Mouse (Mus musculus) embryonic facial prominence, embryonic 14.5 days (tissue): Measurements from ENCODE around the gene Mipep. TPM values are rescaled to one million over a fixed set of nuclear protein-coding genes. Genes with fewer than 3 reads are reported as not detected.
A peak's percentile ranks its signal among the peaks of the same experiment; 100 is the strongest.

Experiments
- ATAC-seq: fragments of 200-750 bp; cut with Nextera tagmentation; 2 replicates; pipeline ENCODE4 v1.8.0; 2017; ENCODE audit warnings: low read depth, moderate number of reproducible peaks, moderate TSS enrichment
- DNase-seq: peaks from one replicate; pipeline ENCODE4 v3.0.0-alpha.2; 2015; ENCODE audit warnings: low spot score
- H3K27ac ChIP-seq: fragments of 300-500 bp; sonication (generic); replicated peaks from 2 replicates; pipeline ENCODE4 v1.5.1; 2014; ENCODE audit warnings: low read depth, mild to moderate bottlenecking, low read length, moderate library complexity
- H3K27me3 ChIP-seq: fragments of 300-500 bp; sonication (generic); replicated peaks from 2 replicates; pipeline ENCODE4 v1.6.1; 2014; ENCODE audit warnings: low read length; ENCODE audit not compliant: control insufficient read depth, insufficient read depth
- H3K36me3 ChIP-seq: fragments of 300-500 bp; sonication (generic); 2 replicates; pipeline ENCODE4 v1.6.1; 2014; ENCODE audit warnings: low read length, mixed read lengths; ENCODE audit not compliant: control insufficient read depth, insufficient read depth
- H3K4me1 ChIP-seq: fragments of 300-500 bp; sonication (generic); 2 replicates; pipeline ENCODE4 v1.6.1; 2014; ENCODE audit warnings: antibody characterized with exemption, low read length; ENCODE audit not compliant: control insufficient read depth, insufficient read depth
- H3K4me2 ChIP-seq: fragments of 300-500 bp; sonication (generic); 2 replicates; pipeline ENCODE4 v1.6.1; 2014; ENCODE audit warnings: low read depth, mild to moderate bottlenecking, low read length, moderate library complexity, mixed read lengths
- H3K4me3 ChIP-seq: fragments of 300-500 bp; sonication (generic); 2 replicates; pipeline ENCODE4 v1.5.1; 2014; ENCODE audit warnings: low read depth, mild to moderate bottlenecking, low read length
- H3K9ac ChIP-seq: fragments of 300-500 bp; sonication (generic); 2 replicates; pipeline ENCODE4 v1.6.1; 2014; ENCODE audit warnings: low read depth, mild to moderate bottlenecking, low read length, moderate library complexity, mixed read lengths
- H3K9me3 ChIP-seq: fragments of 300-500 bp; sonication (generic); 2 replicates; pipeline ENCODE4 v1.6.1; 2016; ENCODE audit warnings: low read length; ENCODE audit not compliant: control insufficient read depth
- WGBS: fragments of 180-500 bp; shearing (Covaris S2); extraction: QIAGEN DNeasy Blood & Tissue Kit; methylation state at CpG from one replicate; pipeline ENCODE4 v1.1.7; 2014; 5-methylcytosine and 5-hydroxymethylcytosine counted together
- polyA plus RNA-seq: library from polyadenylated mRNA; unstranded; fragments of >200 nt; fragmentation: Nextera tagmentation; extraction: Ambion mirVana; gene quantifications from 2 replicates; pipeline ENCODE4 v1.2.1, GENCODE M21; 2014

Mipep gene
- polyA plus RNA-seq, 1 experiment from 2014 or later, result 23.5 TPM

DNA sequence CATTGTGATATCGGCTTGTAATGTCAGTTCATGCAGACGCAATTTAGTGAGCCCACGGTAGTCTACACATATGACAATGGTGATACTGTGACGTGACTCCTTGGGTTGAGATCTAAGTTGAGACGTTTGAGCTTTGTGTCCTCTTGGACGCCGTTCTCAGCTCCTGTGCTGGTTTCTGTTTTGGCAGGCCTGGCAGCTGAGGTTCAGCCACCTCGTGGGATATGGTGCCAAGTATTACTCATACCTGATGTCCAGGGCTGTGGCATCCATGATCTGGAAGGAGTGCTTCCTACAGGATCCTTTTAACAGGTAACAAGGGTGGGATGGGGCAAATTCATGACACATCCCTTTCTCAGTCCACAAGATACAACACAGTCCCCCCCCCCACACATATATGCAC, 87.5 kb downstream of the Mipep start:
- 90% methylated on average over 8 of the region's 8 CpGs for WGBS
- no peaks in the 10 kb centered on the region for H3K9me3 ChIP-seq
- H3K36me3 ChIP-seq, result peaks cover 13% of the 10 kb centered on the region; the same call in 1 of the 2 replicates
- H3K4me3 ChIP-seq, result no peak overlapping the region
- 0 out of 2 replicates have a peak, but pooled peaks cover under 1% of the 10 kb centered on the region for H3K4me1 ChIP-seq
- H3K4me2 ChIP-seq, result no peak overlapping the region
- H3K27ac ChIP-seq, result no peak overlapping the region
- DNase-seq (no peak), ATAC-seq (no peak)
- H3K27me3 ChIP-seq, result no peaks in the 10 kb centered on the region
- no peak overlapping the region for H3K9ac ChIP-seq

DNA sequence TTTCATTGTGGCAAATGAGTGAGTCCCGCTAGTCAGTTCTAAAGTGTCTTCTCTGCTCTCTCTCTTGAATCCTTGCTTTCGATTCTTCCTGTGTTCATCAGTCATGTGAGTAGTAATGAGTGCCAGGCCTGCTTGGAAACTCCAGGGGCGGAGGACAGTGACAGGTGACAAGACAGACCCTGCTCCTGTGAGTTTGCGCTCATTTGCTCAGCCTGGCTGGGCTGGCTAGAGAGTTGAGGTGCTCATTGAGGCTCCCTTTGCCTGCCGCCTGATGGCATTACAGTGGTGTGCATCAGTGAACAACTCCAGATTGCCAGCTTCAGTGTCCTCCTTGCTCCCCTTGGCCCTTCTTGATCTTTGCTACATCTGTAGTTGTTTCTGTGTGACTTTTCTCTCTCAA, 97.7 kb downstream of the Mipep start:
- no peak for DNase-seq
- WGBS, result 75% methylated on average over 5 of the region's 5 CpGs
- ATAC-seq, result no peak

DNA sequence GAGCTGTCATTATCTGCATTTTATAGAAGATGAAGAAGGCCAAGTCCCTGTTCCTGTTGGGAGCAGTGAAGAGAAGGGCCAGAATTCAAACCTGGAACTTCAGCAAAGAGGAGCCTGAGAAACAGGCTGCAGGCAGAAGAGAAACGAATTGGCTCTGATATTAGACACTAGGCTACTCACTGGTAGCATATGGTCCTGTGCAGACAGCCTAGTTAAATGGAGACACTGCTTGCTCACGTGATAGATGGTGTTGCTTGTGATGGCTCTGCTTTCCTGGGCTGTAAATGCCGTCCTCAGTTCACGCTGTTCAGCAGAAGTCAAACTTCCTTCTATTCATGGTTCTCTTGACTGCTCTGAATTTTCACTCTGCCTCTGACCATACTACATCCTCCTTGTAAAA, 98.3 kb downstream of the Mipep start:
- ATAC-seq (no peak), DNase-seq (no peak)
- H3K36me3 ChIP-seq, result peaks cover 9% of the 10 kb centered on the region; the same call in 1 of the 2 replicates
- no peak overlapping the region for H3K4me2 ChIP-seq
- no peak overlapping the region for H3K4me3 ChIP-seq
- H3K27me3 ChIP-seq, result no peaks in the 10 kb centered on the region
- H3K9ac ChIP-seq, result no peak overlapping the region
- no peaks in the 10 kb centered on the region for H3K4me1 ChIP-seq
- peaks cover 5% of the 10 kb centered on the region; the same call in 1 of the 2 replicates for H3K9me3 ChIP-seq
- WGBS, result 76% methylated on average over 4 of the region's 4 CpGs
- H3K27ac ChIP-seq, result no peak overlapping the region

More for the DNA sequence above, 97.7 kb downstream of the Mipep start:
- Histone ChIP-seq H3K9me3 (peaks cover 5% of the 10 kb centered on the region; the same call in 1 of the 2 replicates), H3K36me3 (peaks cover 9% of the 10 kb centered on the region; the same call in 1 of the 2 replicates), H3K27ac (no peak overlapping the region), H3K4me3 (no peak overlapping the region), H3K27me3 (no peaks in the 10 kb centered on the region), H3K4me1 (no peaks in the 10 kb centered on the region), H3K4me2 (no peak overlapping the region), H3K9ac (no peak overlapping the region)

DNA sequence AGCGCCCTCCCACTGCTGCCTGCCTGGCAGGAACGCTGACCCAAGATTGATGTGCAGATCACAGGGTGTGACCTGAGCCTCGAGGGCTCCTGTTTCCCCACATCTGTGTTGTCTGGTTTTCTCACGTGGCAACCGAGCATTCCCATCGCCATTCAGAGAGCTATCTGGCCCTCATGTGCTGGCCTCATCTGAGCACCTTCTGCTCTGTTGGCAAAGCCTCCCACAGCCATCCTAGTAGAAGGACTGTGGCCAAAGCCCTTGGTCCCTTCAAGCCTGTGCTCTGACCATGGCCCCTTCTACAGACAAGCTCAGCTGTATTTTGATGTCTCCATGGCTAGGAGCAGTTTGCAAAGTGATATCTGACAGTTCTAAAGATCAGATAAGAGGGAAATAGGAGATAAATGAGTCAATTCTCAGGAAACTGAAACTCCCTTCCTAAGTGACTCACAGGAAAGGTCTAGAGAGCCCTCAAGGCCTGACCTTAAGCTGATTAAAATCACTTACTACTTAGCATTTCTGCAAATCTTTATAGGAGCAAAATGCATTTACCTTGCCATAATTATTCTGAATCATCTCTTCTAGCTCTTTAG, 101.1 kb downstream of the Mipep start:
- WGBS, result 44% methylated on average over 6 of the region's 6 CpGs
- peaks cover 5% of the 10 kb centered on the region; the same call in 1 of the 2 replicates for H3K9me3 ChIP-seq
- no peaks in the 10 kb centered on the region for H3K27me3 ChIP-seq
- DNase-seq, result no peak
- ATAC-seq, result no peak
- no peaks in the 10 kb centered on the region for H3K4me1 ChIP-seq
- no peak overlapping the region for H3K4me2 ChIP-seq
- H3K4me3 ChIP-seq, result no peak overlapping the region
- peaks cover 14% of the 10 kb centered on the region; the same call in 1 of the 2 replicates for H3K36me3 ChIP-seq
- H3K27ac ChIP-seq, result no peak overlapping the region
- no peak overlapping the region for H3K9ac ChIP-seq

DNA sequence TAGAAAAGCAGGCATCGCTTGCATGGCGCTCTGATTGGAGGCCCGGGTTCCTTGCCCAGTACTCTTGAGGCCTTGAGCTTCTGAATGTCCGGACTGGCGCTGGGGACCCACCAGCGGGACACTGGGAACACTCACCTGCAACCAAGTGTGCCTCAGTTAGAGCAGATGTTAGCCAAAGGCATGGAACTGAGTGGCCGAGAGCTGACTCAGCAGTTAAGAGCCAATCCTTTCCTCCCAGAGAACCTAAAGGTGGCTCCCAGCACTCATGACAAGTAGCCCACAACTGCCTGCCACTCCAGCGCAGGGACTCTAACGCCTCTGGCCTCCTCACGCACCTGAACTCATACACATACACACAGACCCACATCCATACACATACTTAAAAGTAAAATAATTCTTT, 109.5 kb downstream of the Mipep start:
- Histone ChIP-seq H3K9ac (no peak overlapping the region), H3K27ac (no peak overlapping the region), H3K27me3 (no peaks in the 10 kb centered on the region), H3K36me3 (no peaks in the 10 kb centered on the region), H3K4me3 (no peak overlapping the region), H3K4me2 (no peak overlapping the region), H3K9me3 (no peaks in the 10 kb centered on the region), H3K4me1 (no peaks in the 10 kb centered on the region; the same call in 1 of the 2 replicates)
- DNase-seq, result no peak
- ATAC-seq, result no peak
- WGBS, result 92% methylated on average over 10 of the region's 10 CpGs

GRCm38 (mm10) chr14:60895172-60896000, 111.0 kb downstream of the Mipep start:
- Histone ChIP-seq H3K9me3 (no peaks in the 10 kb centered on the region), H3K4me2 (no peak overlapping the region), H3K36me3 (no peaks in the 10 kb centered on the region), H3K27ac (peak overlapping the region; percentile 12; the same call in 1 of the 2 replicates), H3K9ac (no peak overlapping the region), H3K4me3 (no peak overlapping the region), H3K27me3 (no peaks in the 10 kb centered on the region), H3K4me1 (no peaks in the 10 kb centered on the region; the same call in 1 of the 2 replicates)
- ATAC-seq (peak; percentile 51; the same call in 1 of the 2 replicates), DNase-seq (peak; percentile 38)
- 51% methylated on average over 19 of the region's 19 CpGs for WGBS

DNA sequence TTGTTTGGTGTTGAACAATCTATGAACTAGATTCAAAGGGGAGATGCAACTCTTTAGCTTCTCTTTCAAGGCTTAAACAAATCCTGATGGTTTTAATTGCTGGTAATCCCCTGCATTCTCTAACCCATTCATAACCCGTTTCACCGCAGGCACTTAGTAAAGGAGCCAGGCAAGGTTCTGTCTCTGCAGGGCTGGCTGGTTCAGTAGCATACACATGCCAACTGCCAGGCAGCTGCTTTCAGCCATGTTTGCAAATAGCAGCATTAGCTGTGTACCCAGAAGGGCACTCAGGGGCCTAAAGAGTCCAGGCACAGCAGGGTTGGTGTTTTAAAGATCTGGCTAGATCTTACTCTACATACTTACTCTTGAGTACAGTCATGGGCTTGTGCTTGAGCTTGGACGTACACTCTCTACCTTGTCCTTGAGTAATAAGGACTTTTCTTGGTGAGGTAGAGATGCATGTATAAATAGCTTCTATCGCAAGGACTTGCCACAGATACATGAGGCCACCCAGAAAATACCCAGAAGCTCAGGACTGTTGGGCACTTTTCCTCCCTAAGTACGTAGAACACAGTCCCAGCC, 113.8 kb downstream of the Mipep start:
- Histone ChIP-seq H3K4me2 (no peak overlapping the region), H3K9ac (no peak overlapping the region), H3K36me3 (no peaks in the 10 kb centered on the region), H3K27me3 (no peaks in the 10 kb centered on the region), H3K9me3 (no peaks in the 10 kb centered on the region), H3K4me1 (no peaks in the 10 kb centered on the region; the same call in 1 of the 2 replicates), H3K4me3 (no peak overlapping the region), H3K27ac (no peak overlapping the region)
- 79% methylated on average over 5 of the region's 5 CpGs for WGBS
- DNase-seq, result no peak
- ATAC-seq, result no peak

- Histone ChIP-seq H3K27me3 (no peaks in the 10 kb centered on the region), H3K4me3 (no peak overlapping the region), H3K9me3 (no peaks in the 10 kb centered on the region), H3K4me1 (no peaks in the 10 kb centered on the region), H3K9ac (no peak overlapping the region), H3K27ac (no peak overlapping the region), H3K36me3 (0 out of 2 replicates have a peak, but pooled peaks cover 7% of the 10 kb centered on the region), H3K4me2 (no peak overlapping the region)
- 71% methylated on average over 4 of the region's 4 CpGs for WGBS
- no peak for DNase-seq
- no peak for ATAC-seq
Measured at GRCm38 (mm10) chr14:60904501-60904900, 120.1 kb downstream of the Mipep start.
